Mouse (Mus musculus) myocyte (in vitro differentiated cells): ENCODE measurements around the gene A530032D15Rik.
"Not testable (repeated sequence)": the region's sequence is repeated elsewhere in the genome, so short reads cannot be mapped to it uniquely, and the experiment has no call there.

Source experiments
- E2F4 ChIP-seq: IDR thresholded peaks from one replicate; pipeline ENCODE4 v1.6.1; 2011; ENCODE audit warnings: mild to moderate bottlenecking, control low read depth, moderate library complexity; ENCODE audit not compliant: insufficient read depth
- MYOD1 ChIP-seq, 3 experiments: IDR thresholded peaks; one replicate each; pipeline ENCODE4 v1.6.1; 2011; ENCODE audit warnings: control low read depth in 2 of 3, low read depth in 2 of 3, mild to moderate bottlenecking in 2 of 3, moderate library complexity in 1 of 3; ENCODE audit not compliant: insufficient read length in 2 of 3, control insufficient read depth in 1 of 3
- POLR2A ChIP-seq: IDR thresholded peaks from one replicate; pipeline ENCODE4 v1.6.1; 2011; ENCODE audit warnings: low read depth, mild to moderate bottlenecking, control low read depth, moderate library complexity; ENCODE audit not compliant: insufficient read length
- POLR2AphosphoS2 ChIP-seq: IDR thresholded peaks from one replicate; pipeline ENCODE4 v1.6.1; 2011; ENCODE audit warnings: low read depth, control low read depth; ENCODE audit not compliant: insufficient read length
- TCF12 ChIP-seq: IDR thresholded peaks from one replicate; pipeline ENCODE4 v1.6.1; 2011; ENCODE audit warnings: mild to moderate bottlenecking, control low read depth; ENCODE audit not compliant: poor library complexity, insufficient read depth, severe bottlenecking
- TCF3 ChIP-seq: IDR thresholded peaks from one replicate; pipeline ENCODE4 v1.6.1; 2011; ENCODE audit warnings: low read depth, control low read depth; ENCODE audit not compliant: insufficient read length

- TF ChIP-seq POLR2AphosphoS2; TCF12; POLR2A; TCF3; MYOD1 (IDR thresholded peaks at IDR 0.05; ENCODE audit: control insufficient read depth in 1 of 3, insufficient read length in 2 of 3, low read depth in 2 of 3); E2F4: not testable (repeated sequence)
Observed at GRCm38 (mm10) chr1:85106013-85106412, 3.6 kb downstream of the A530032D15Rik start.
